Mouse (Mus musculus): Measurements from ENCODE around the gene Rps4x. TPM values are rescaled to one million over a fixed set of nuclear protein-coding genes. Genes with fewer than 3 reads are reported as not detected.

The Rps4x gene
- total RNA-seq, 2 experiments from 2014 or later: 1,319 to 1,445 TPM

Other genes with a start within 250 kb of the Rps4x start
- 1 to 10 TPM; 2.9 to 3.6 TPM for gene Rtl5, start 118.1 kb downstream of the Rps4x start, total RNA-seq (2021)
- gene Pin4, start 69.9 kb downstream of the Rps4x start, total RNA-seq (2021): 10 to 100 TPM; 38.8 to 42.2 TPM
- 1 to 10 TPM; 4.0 to 4.1 TPM for gene Ercc6l, start 32.3 kb downstream of the Rps4x start, total RNA-seq (2021)
- 10 to 100 TPM; 40.8 to 41.0 TPM for gene Cited1, start 62.8 kb upstream of the Rps4x start, total RNA-seq (2021)